Mouse (Mus musculus) small intestine, adult 2 months (tissue): ENCODE measurements at regions not wholly inside any gene's neighbourhood (a gene's known extent, or its start where the extent isn't known, plus 50 kb on each side); places are given as distances from the start of the nearest gene placed in this dataset.

Experiments used
- CTCF ChIP-seq: fragments of 200-500 bp; IDR thresholded peaks from 2 replicates; pipeline ENCODE4 v1.5.1; 2012; ENCODE audit warnings: low read depth, mild to moderate bottlenecking, control low read depth, inconsistent platforms, low read length, moderate library complexity, mixed read lengths; ENCODE audit not compliant: insufficient replicate concordance, insufficient read length; ENCODE audit errors: extremely low read depth
- POLR2A ChIP-seq: fragments of 200-500 bp; IDR thresholded peaks from 2 replicates; pipeline ENCODE4 v1.6.1; 2012; ENCODE audit warnings: low read depth, mild to moderate bottlenecking, control low read depth, inconsistent platforms, low read length, moderate library complexity

- TF ChIP-seq CTCF (no peak), POLR2A (no peak)
These were observed 98.4 kb upstream of the Cpne4 start for GRCm38 (mm10) chr9:104448577-104449165.
